Mouse (Mus musculus) cerebellum, postnatal 36 days (tissue): ENCODE results near the gene Psmd8.
A peak's percentile ranks its signal among the peaks of the same experiment; 100 is the strongest.

ENCODE experiments used
- DNase-seq, 2 experiments: peaks; one replicate each; pipeline ENCODE4 v3.0.0; 2021 to 2022; ENCODE audit warnings: mixed read lengths in 2 of 2

Gene Psmd8

GRCm38 (mm10) chr7:29134230-29134629, 46.3 kb downstream of the Psmd8 start:
- no peak for DNase-seq

DNA sequence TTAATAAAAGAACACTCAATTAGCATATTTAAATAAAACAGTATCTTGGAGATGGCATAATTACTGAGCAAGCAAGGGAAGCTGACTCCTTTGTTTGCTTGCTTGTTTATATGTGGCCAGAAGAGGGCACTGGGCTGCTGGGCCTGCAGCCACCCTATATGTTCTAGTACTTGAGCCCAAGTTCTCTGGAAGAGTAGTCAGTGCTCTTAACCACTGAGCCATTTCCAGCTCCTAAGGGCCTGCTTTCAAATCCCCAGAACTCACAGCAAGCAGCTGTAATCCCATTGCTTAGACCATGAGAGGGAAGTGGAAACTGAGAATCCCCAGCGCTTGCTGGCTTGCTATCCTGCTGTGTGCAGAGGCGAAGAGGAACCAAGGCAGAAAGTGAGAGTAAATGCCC, 51.8 kb downstream of the Psmd8 start:
- no peak for DNase-seq

- peak; percentile 30 to 39 for DNase-seq
Measured at GRCm38 (mm10) chr7:29126173-29126915, 54.2 kb downstream of the Psmd8 start.

- no peak for DNase-seq
Measured at GRCm38 (mm10) chr7:29124970-29125369, 55.5 kb downstream of the Psmd8 start, which contains the start of gene Ryr1. TSS of gene Ryr1 (minus strand) at chr7:29125179.
